Mouse (Mus musculus): ENCODE measurements around the gene Olfr771.
"Not testable (repeated sequence)": the region's sequence is repeated elsewhere in the genome, so short reads cannot be mapped to it uniquely, and the experiment has no call there.

Olfr771 gene

GRCm38 (mm10) chr10:129164651-129165050 lies at the start of gene Olfr771:
Gene Olfr771, minus strand, starts transcription at chr10:129164751.
- in situ Hi-C loops (cut with MboI, MseI) = no loop called here

- in situ Hi-C loops (cut with MboI, MseI) = not testable (repeated sequence)
Observed at GRCm38 (mm10) chr10:129187319-129187718, 22.8 kb upstream of the Olfr771 start, which contains the start of gene Olfr773. Gene Olfr773, minus strand, starts transcription at chr10:129187419.

- in situ Hi-C loops (cut with MboI, MseI) = not testable (repeated sequence)
Observed at GRCm38 (mm10) chr10:129177821-129178220, 13.3 kb upstream of the Olfr771 start, which contains the start of gene Olfr772. Gene Olfr772, minus strand, starts transcription at chr10:129177921.

GRCm38 (mm10) chr10:129138898-129139297 lies 25.7 kb downstream of the Olfr771 start, which contains the start of gene Olfr770:
Gene Olfr770, minus strand, starts transcription at chr10:129138998.
- in situ Hi-C loops (cut with MboI, MseI) = no loop called here

GRCm38 (mm10) chr10:129117761-129118160 lies 46.8 kb downstream of the Olfr771 start, which contains the start of gene Olfr769:
Gene Olfr769, minus strand, starts transcription at chr10:129117861.
- in situ Hi-C loops (cut with MboI, MseI) = no loop called here

DNA sequence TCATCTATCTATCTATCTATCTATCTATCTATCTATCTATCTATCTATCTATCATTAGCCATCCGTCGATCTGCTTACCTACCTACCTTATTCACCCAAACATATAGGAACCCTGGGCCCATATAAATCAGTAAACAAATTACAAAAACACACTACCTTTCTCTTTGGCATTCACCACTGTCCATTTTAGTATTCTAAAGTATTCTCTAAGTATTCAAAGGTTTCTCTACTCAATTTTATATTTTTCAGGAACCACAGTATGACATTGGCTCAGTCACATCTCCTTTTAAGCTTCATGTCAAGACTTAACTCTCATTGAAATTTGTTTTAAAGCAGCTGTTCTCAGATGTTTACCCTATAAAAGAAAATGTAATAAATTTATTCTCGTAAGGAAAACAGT lies 49.4 kb downstream of the Olfr771 start:
- in situ Hi-C loops (cut with MboI, MseI) = no loop called here
